Mouse (Mus musculus) kidney, adult 2 months (tissue): ENCODE measurements around the gene Smim24.

Experiments used
- CTCF ChIP-seq: fragments of 200-500 bp; conservative IDR thresholded peaks from 2 replicates; pipeline ENCODE4 v1.5.1; 2011; ENCODE audit warnings: low read depth, mild to moderate bottlenecking, control low read depth, low read length, moderate library complexity, mixed read lengths; ENCODE audit not compliant: insufficient read depth, insufficient read length
- POLR2A ChIP-seq: fragments of 200-500 bp; IDR thresholded peaks from one replicate; pipeline ENCODE4 v1.6.1; 2011; ENCODE audit warnings: low read depth, low read length, control low read depth

- TF ChIP-seq CTCF (no peak), POLR2A (no peak)
Observed at GRCm38 (mm10) chr10:81364666-81365065, 28.2 kb upstream of the Smim24 start.
